Mouse (Mus musculus) embryonic facial prominence, embryonic 12.5 days (tissue): ENCODE measurements around the gene B9d2. TPM values are rescaled to one million over a fixed set of nuclear protein-coding genes. Genes with fewer than 3 reads are reported as not detected.

Source experiments
- ATAC-seq: fragments of 200-750 bp; cut with Nextera tagmentation; 2 replicates; pipeline ENCODE4 v1.8.0; 2017; ENCODE audit not compliant: insufficient number of reproducible peaks, insufficient read depth, low FRiP score, low TSS enrichment
- H3K27ac ChIP-seq: fragments of 300-500 bp; sonication (generic); 2 replicates; pipeline ENCODE4 v1.5.1; 2016; ENCODE audit warnings: mild to moderate bottlenecking
- H3K27me3 ChIP-seq: fragments of 300-500 bp; sonication (generic); 2 replicates; pipeline ENCODE4 v1.6.1; 2016; ENCODE audit warnings: mild to moderate bottlenecking, moderate library complexity
- H3K36me3 ChIP-seq: fragments of 300-500 bp; sonication (generic); 2 replicates; pipeline ENCODE4 v1.6.1; 2016; ENCODE audit warnings: mild to moderate bottlenecking
- H3K4me1 ChIP-seq: fragments of 300-500 bp; sonication (generic); 2 replicates; pipeline ENCODE4 v1.6.1; 2016
- H3K4me2 ChIP-seq: fragments of 300-500 bp; sonication (generic); replicated peaks from 2 replicates; pipeline ENCODE4 v1.6.1; 2016; ENCODE audit warnings: mild to moderate bottlenecking, moderate library complexity
- H3K4me3 ChIP-seq: fragments of 300-500 bp; sonication (generic); 2 replicates; pipeline ENCODE4 v1.5.1; 2016; ENCODE audit warnings: mild to moderate bottlenecking
- H3K9ac ChIP-seq: fragments of 300-500 bp; sonication (generic); 2 replicates; pipeline ENCODE4 v1.6.1; 2016; ENCODE audit warnings: mild to moderate bottlenecking, moderate library complexity
- H3K9me3 ChIP-seq: fragments of 300-500 bp; sonication (generic); 2 replicates; pipeline ENCODE4 v1.6.1; 2016; ENCODE audit warnings: mild to moderate bottlenecking, moderate library complexity
- WGBS: fragments of 180-500 bp; shearing (Covaris S2); methylation state at CpG from one replicate; pipeline ENCODE4 v1.1.7; 2016; 5-methylcytosine and 5-hydroxymethylcytosine counted together
- polyA plus RNA-seq: library from polyadenylated mRNA; unstranded; fragments of >200 nt; fragmentation: Nextera tagmentation; extraction: Ambion mirVana; gene quantifications from 2 replicates; pipeline ENCODE4 v1.2.1, GENCODE M21; 2016

Gene B9d2
- 27.8 and 28.7 TPM in 2 replicates for polyA plus RNA-seq

DNA sequence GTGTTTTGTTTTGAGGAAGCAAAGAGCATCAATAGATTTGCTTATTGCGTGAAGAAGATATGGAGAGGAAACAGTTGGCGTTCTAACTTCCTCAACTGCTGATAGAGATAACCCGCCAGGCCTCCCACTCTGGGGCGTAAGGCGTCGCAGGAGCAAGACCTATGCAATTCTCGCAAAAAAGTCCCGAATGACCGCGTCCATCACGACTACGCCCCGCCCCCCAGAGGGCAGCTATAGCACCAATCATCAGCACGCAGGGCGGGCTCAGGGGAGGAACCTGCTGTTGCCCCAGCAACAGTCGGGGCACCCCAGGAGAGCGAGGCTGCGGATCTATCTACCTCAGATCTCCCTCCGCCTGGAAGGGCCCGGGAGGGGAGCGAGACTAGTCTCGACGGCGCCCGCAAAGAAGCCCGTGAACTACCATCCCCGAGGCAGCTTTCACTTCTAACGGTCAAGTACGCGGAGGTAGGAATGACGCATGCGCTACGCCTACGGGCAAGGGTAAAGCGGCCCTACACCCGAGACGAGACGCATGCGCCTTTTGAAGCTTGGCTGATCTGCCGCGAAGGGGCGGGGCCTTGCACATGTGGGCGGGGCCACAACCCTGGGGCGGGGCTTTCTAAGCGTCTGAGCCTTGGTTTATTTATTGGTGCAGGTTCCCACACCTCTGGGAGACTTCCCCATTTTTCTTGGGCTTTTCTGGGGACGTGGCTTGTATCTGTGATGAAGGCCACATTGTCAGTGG is at the start of gene B9d2:
B9d2 (plus strand) TSS at position 267 of the 745 bp plus-strand sequence.
- peak within 1 kb of the TSS; percentile 56 for H3K4me3 ChIP-seq
- H3K9ac ChIP-seq = peak within 1 kb of the TSS; percentile 42; the same call in 1 of the 2 replicates
- peak within 1 kb of the TSS; percentile 92 for H3K27ac ChIP-seq
- no peaks in the 10 kb centered on the region for H3K9me3 ChIP-seq
- H3K36me3 ChIP-seq = 0 out of 2 replicates have a peak, but pooled peaks cover 4% of the 10 kb centered on the region
- H3K27me3 ChIP-seq = peaks cover 18% of the 10 kb centered on the region
- H3K4me1 ChIP-seq = peaks cover 11% of the 10 kb centered on the region; the same call in 1 of the 2 replicates
- peak within 1 kb of the TSS; percentile 56 for H3K4me2 ChIP-seq
- WGBS = under 1% methylated on average over 46 of the region's 46 CpGs
- peak; percentile 93 for ATAC-seq

DNA sequence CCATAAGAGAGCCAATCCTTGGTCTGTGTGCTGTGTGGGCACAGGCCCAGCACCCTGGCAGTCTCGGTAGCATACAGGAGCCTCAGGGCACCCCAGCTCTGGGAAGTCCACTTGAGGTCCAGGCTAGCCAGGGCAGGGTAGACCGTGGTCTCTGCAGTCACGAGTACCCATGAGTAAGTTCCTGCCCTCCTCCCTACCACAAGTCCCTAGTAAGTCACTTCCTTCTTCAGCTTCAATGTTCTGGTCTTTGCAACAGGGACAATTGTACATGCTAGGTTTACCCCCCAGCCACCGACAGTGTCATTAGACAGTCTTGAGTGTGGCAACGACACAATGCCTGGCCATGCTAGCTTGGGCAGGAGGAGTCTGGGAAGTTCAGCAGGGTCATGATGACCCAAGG is 47.9 kb upstream of the B9d2 start:
- ATAC-seq = no peak
- WGBS = 87% methylated on average over 5 of the region's 5 CpGs
- Histone ChIP-seq H3K4me2 (no peak overlapping the region), H3K27ac (no peak overlapping the region), H3K4me1 (peaks cover 4% of the 10 kb centered on the region; the same call in 1 of the 2 replicates), H3K27me3 (peaks cover 16% of the 10 kb centered on the region; the same call in 1 of the 2 replicates), H3K4me3 (no peak overlapping the region), H3K9me3 (no peaks in the 10 kb centered on the region), H3K9ac (no peak overlapping the region), H3K36me3 (peaks cover 53% of the 10 kb centered on the region)

DNA sequence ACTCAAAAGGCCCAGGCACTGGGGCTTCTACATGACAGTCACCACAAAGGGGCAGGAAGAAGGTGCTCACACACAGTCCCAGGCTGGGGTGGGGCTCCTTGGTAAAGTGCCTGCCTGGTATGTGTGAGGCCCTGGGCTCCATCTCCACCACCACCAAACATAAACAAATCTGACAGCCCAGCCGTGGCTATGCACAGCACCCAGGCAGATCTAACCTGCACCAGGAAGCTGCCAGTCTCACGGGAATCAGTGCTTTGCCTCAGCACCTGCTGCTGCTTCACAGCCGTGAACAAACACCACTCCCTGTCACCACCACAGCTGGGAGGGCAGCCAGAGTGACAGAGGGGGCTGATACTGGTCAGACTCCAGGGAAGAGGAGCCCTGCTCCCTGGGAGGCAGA is 44.2 kb upstream of the B9d2 start:
- no peaks in the 10 kb centered on the region for H3K9me3 ChIP-seq
- no peak overlapping the region for H3K9ac ChIP-seq
- H3K27me3 ChIP-seq = no peaks in the 10 kb centered on the region
- H3K4me2 ChIP-seq = no peak overlapping the region
- ATAC-seq = no peak
- 72% methylated on average over 3 of the region's 3 CpGs for WGBS
- no peak overlapping the region for H3K27ac ChIP-seq
- H3K4me3 ChIP-seq = no peak overlapping the region
- no peaks in the 10 kb centered on the region for H3K4me1 ChIP-seq
- peaks cover 49% of the 10 kb centered on the region for H3K36me3 ChIP-seq

DNA sequence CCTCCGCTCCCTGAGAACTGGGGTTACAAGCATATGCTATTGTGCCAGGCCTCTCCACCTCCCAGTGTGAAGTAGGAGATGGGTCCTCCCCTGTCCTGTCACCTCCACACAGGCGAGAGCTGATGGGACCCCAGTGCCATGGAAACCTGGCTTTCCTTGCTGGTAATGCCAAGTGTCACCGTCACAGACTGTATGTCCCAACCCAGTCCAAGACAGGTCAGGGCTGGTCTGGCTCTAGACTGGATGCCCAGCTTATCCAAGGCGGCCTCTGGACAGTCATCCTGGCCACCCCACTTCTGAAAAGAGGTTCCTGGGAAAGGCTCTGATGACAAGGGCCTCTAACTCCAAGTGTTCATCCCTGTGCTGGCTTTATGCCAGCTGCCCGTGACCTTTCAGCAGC is 43.5 kb upstream of the B9d2 start:
- Histone ChIP-seq H3K27me3 (no peaks in the 10 kb centered on the region), H3K4me3 (no peak overlapping the region), H3K4me2 (no peak overlapping the region), H3K27ac (no peak overlapping the region), H3K9me3 (no peaks in the 10 kb centered on the region), H3K9ac (no peak overlapping the region), H3K4me1 (no peaks in the 10 kb centered on the region), H3K36me3 (peaks cover 46% of the 10 kb centered on the region)
- ATAC-seq = no peak
- WGBS = 87% methylated on average over 5 of the region's 5 CpGs

DNA sequence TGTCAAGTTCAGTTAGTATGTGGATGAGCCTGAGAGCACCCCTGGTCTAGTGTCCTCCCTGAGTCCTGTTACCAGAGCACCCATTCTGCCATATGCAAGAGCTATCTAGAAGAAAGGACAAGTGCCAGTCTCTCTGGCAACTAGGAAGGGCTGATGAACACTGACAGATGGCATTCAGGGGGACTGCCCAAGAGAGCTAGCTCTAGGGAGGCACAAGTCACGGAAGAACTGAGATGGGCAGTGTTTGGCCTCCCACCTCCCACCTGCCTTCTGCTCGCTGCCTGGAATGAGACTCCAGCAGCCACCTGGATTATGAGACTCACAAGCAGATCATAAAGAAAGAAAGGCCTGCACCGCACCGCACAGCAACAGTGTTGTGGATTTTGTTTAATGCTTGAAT is 40.8 kb upstream of the B9d2 start:
- Histone ChIP-seq H3K9me3 (no peaks in the 10 kb centered on the region), H3K4me3 (no peak overlapping the region), H3K9ac (no peak overlapping the region), H3K27me3 (no peaks in the 10 kb centered on the region), H3K27ac (no peak overlapping the region), H3K36me3 (peaks cover 33% of the 10 kb centered on the region; the same call in 1 of the 2 replicates), H3K4me1 (no peaks in the 10 kb centered on the region), H3K4me2 (no peak overlapping the region)
- no peak for ATAC-seq
- 93% methylated on average over 4 of the region's 4 CpGs for WGBS

DNA sequence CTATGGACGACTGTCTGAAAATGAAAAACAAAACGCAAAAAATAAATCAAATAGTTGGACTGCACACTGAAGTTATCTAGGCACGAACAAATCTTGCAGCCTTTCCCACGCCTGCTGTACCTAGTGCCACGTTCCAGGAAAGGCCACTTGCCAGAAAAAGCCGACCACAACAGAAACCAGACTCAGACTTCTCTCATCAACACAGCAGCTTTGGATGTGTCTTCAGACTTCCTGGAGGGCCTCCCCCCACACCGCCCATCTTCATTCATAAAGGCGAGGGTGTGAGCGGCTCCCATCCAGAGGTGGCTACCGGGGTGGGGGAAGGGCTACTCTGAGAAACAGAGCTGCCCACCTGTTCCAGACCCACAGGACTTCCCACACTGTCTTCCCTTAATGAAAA is 36.4 kb upstream of the B9d2 start:
- no peaks in the 10 kb centered on the region for H3K4me1 ChIP-seq
- no peak overlapping the region for H3K27ac ChIP-seq
- H3K9me3 ChIP-seq = no peaks in the 10 kb centered on the region
- no peaks in the 10 kb centered on the region for H3K27me3 ChIP-seq
- no peak for ATAC-seq
- 80% methylated on average over 10 of the region's 10 CpGs for WGBS
- H3K9ac ChIP-seq = no peak overlapping the region
- H3K36me3 ChIP-seq = peaks cover 21% of the 10 kb centered on the region; the same call in 1 of the 2 replicates
- H3K4me2 ChIP-seq = no peak overlapping the region
- H3K4me3 ChIP-seq = no peak overlapping the region

DNA sequence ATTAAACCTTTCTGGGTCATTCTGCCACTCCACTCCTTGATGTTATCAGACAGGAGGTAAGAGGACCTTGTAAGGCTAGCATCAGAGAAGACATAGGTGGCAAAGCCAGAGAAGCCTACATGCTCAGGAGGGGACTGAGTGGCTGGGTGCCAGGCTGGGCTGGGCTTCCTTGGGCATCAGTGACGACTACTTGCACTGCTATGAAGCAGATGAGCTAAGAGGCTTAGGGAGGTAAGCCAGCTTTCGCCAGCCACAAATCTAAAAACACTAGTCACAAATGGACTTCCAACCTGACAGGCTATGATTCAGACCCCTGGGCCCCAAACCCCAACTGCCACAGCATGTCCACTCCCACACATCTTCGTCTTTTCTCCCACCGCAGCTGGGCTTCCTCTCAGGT is 35.9 kb upstream of the B9d2 start:
- H3K9ac ChIP-seq = no peak overlapping the region
- no peak for ATAC-seq
- WGBS = 73% methylated on average over 4 of the region's 4 CpGs
- H3K4me3 ChIP-seq = no peak overlapping the region
- no peaks in the 10 kb centered on the region for H3K9me3 ChIP-seq
- H3K36me3 ChIP-seq = peaks cover 20% of the 10 kb centered on the region; the same call in 1 of the 2 replicates
- H3K4me1 ChIP-seq = no peaks in the 10 kb centered on the region
- H3K27me3 ChIP-seq = no peaks in the 10 kb centered on the region
- no peak overlapping the region for H3K4me2 ChIP-seq
- no peak overlapping the region for H3K27ac ChIP-seq

DNA sequence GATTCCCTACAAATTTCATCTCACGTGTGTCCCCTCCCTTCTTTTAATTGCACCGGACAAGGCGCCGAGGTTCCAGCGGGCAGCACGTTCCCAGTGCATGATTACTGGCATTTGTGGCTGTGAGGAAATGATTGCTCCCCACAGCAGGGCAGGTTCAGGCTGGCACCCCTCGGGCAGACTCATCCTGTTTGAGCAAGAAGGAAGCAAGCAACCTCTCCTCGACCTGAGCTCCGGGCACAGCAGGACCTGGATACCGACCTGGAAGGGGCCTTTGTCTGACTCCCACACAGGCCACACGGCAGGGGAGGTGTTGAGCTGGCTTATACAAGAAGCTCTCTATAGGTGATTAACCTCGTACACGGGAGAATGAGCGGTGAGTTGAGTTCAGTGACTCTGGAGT is 35.5 kb upstream of the B9d2 start:
- no peaks in the 10 kb centered on the region for H3K4me1 ChIP-seq

DNA sequence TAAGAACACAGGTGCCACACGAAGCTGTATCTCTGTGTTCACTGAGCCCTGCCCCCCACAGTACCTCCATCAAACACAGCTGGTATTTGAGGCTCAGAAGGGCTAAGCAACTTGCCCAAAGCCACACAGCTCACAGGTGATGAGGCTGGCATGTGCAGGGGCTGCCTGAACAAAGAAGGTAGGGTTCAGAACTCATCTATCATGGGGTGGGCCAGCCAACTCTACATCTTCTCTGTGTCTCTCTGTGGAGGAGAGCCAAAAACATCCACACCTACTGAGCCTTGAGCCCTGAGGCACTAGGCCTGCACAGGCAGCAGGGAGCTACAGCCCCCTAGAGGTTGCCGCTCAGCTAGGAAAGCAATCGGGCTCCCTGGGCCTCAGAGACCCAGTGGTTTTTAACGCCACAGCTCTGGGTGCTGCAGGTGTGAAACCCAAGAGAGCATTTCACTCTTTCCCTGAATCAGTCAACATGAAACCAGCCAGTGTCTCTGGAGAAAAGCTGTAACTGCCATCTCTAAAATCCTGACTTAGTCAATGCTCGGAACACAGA is 32.9 kb upstream of the B9d2 start:
- Histone ChIP-seq H3K27me3 (no peaks in the 10 kb centered on the region), H3K36me3 (peaks cover 9% of the 10 kb centered on the region; the same call in 1 of the 2 replicates), H3K4me1 (no peaks in the 10 kb centered on the region), H3K9ac (no peak overlapping the region), H3K27ac (no peak overlapping the region), H3K4me3 (no peak overlapping the region), H3K9me3 (no peaks in the 10 kb centered on the region), H3K4me2 (no peak overlapping the region)
- WGBS = 59% methylated on average over 5 of the region's 5 CpGs
- no peak for ATAC-seq

More for the DNA sequence above, 35.5 kb upstream of the B9d2 start:
- no peak for ATAC-seq
- 55% methylated on average over 14 of the region's 14 CpGs for WGBS
- Histone ChIP-seq H3K9me3 (no peaks in the 10 kb centered on the region), H3K4me3 (no peak overlapping the region), H3K4me2 (no peak overlapping the region), H3K27ac (no peak overlapping the region), H3K36me3 (peaks cover 20% of the 10 kb centered on the region; the same call in 1 of the 2 replicates), H3K27me3 (no peaks in the 10 kb centered on the region), H3K9ac (no peak overlapping the region)

DNA sequence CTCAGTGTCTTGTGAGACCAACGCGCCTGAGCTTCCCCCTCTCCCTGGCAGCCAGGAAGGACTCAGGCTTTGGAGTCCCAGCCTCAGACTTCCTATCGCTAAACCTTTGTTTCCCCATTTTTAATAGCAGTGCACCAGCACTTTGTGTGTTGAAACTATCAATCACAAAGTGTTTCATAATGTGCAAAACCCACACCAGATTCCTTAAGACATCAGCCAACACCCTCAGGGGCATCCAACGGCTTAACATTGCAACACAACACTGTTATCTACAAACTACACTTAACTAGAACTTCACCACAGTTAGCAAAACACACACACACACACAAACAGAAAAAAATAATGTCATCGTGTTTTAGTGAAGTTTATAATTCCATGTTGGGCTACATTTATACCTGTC is 30.7 kb upstream of the B9d2 start:
- 69% methylated on average over 5 of the region's 5 CpGs for WGBS
- Histone ChIP-seq H3K27ac (no peak overlapping the region), H3K9ac (no peak overlapping the region), H3K4me1 (no peaks in the 10 kb centered on the region), H3K4me2 (no peak overlapping the region), H3K27me3 (no peaks in the 10 kb centered on the region), H3K9me3 (no peaks in the 10 kb centered on the region), H3K4me3 (no peak overlapping the region), H3K36me3 (peaks cover 6% of the 10 kb centered on the region; the same call in 1 of the 2 replicates)
- ATAC-seq = no peak

DNA sequence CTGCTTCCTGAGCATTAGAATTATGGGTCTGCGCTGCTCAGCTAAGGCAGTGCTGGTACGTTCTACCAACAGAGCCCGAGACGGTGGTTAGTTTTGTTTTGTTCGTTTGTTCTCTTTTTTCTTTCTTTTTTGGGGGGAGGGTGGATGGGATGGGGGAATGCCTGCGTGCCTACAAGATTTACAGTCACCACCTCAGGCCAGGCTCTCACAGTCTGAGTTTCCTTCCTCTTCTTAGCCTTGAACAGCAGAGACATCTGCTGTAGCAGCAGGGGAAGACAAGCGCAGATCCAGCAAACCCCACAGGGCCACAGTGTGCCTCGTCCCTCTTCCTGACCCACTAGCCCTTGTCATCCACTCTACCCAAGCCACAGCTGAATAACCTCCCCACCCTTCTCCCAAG is 29.3 kb upstream of the B9d2 start:
- Histone ChIP-seq H3K4me3 (no peak overlapping the region), H3K4me1 (no peaks in the 10 kb centered on the region), H3K36me3 (no peaks in the 10 kb centered on the region), H3K9ac (no peak overlapping the region), H3K27me3 (no peaks in the 10 kb centered on the region), H3K27ac (no peak overlapping the region), H3K4me2 (no peak overlapping the region), H3K9me3 (no peaks in the 10 kb centered on the region)
- no peak for ATAC-seq
- WGBS = 89% methylated on average over 8 of the region's 8 CpGs

DNA sequence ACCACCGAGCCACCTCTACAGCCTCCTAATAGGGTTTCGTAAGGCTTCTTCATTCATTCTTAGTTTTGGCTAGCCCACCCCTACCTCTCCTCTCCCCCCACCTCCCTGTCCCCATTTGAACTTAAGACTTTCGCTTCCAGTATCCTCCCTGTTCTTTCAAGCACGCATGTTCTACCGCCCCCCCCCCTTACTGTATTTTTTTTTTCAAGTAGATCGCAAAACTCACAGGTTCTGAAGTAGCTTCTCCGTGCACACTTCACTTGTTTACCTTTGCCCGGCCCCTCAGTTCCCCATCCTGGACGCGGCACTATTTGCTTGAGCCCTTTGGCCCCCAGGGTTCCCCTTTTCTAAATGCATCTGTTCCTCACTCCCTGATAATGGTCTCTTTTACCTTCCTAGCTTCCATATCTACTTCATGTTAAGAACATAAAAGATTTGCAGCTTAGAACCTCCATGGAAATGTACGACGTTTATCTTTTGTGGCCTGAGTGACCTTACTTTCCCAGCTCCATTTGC is 28.3 kb upstream of the B9d2 start:
- peaks cover 10% of the 10 kb centered on the region; the same call in 1 of the 2 replicates for H3K4me1 ChIP-seq
- 88% methylated on average over 12 of the region's 12 CpGs for WGBS

More for the DNA sequence above, 28.3 kb upstream of the B9d2 start:
- no peak for ATAC-seq
- Histone ChIP-seq H3K27ac (no peak overlapping the region), H3K36me3 (no peaks in the 10 kb centered on the region), H3K27me3 (no peaks in the 10 kb centered on the region), H3K9me3 (no peaks in the 10 kb centered on the region), H3K4me2 (no peak overlapping the region), H3K4me3 (no peak overlapping the region), H3K9ac (no peak overlapping the region)
